Mouse (Mus musculus) lung, adult 18-20 months (tissue): Measurements from ENCODE around the gene Cenpk.
"Not testable (repeated sequence)": the region's sequence is repeated elsewhere in the genome, so short reads cannot be mapped to it uniquely, and the experiment has no call there.

Experiments used
- DNase-seq, 2 experiments: peaks; one replicate each; pipeline ENCODE4 v3.0.0; 2022; ENCODE audit warnings: mixed read lengths in 2 of 2

Cenpk gene

GRCm38 (mm10) chr13:104228384-104229066, at the start of gene Cenpk, which contains the start of gene Ppwd1:
TSS of gene Cenpk (plus strand) at chr13:104228611.
TSS of gene Ppwd1 (minus strand) at chr13:104228843.
- DNase-seq, result peak; percentile 95

- peak; percentile 98 for DNase-seq
Measured at GRCm38 (mm10) chr13:104178650-104179121, 49.7 kb upstream of the Cenpk start, which contains the start of gene Trim23. TSS of gene Trim23 (plus strand) at chr13:104178797.

- DNase-seq, result no peak
Measured at GRCm38 (mm10) chr13:104179176-104179888, 49.1 kb upstream of the Cenpk start.

GRCm38 (mm10) chr13:104187357-104187756, 41.1 kb upstream of the Cenpk start:
- peak in 1 of 2 experiments; percentile 2 for DNase-seq

- DNase-seq, result not testable (repeated sequence)
Measured at GRCm38 (mm10) chr13:104195891-104196290, 32.5 kb upstream of the Cenpk start.

GRCm38 (mm10) chr13:104204313-104204712, 24.1 kb upstream of the Cenpk start:
- no peak for DNase-seq

- no peak for DNase-seq
Measured at GRCm38 (mm10) chr13:104227478-104227877, 933 bp upstream of the Cenpk start.

GRCm38 (mm10) chr13:104229181-104229580, 770 bp downstream of the Cenpk start:
- DNase-seq, result no peak

GRCm38 (mm10) chr13:104258997-104259396, 30.6 kb downstream of the Cenpk start:
- no peak for DNase-seq

GRCm38 (mm10) chr13:104285031-104285431, 56.6 kb downstream of the Cenpk start:
- DNase-seq, result no peak

- DNase-seq, result peak; percentile 34 to 59
Measured at GRCm38 (mm10) chr13:104285737-104286311, 57.4 kb downstream of the Cenpk start.

- DNase-seq, result no peak
Measured at GRCm38 (mm10) chr13:104286336-104286735, 57.9 kb downstream of the Cenpk start.

- DNase-seq, result peak; percentile 93 to 94
Measured at GRCm38 (mm10) chr13:104286897-104287309, 58.5 kb downstream of the Cenpk start.

- DNase-seq, result no peak
Measured at GRCm38 (mm10) chr13:104287366-104288225, 59.2 kb downstream of the Cenpk start, which contains the start of gene Adamts6. TSS of gene Adamts6 (plus strand) at chr13:104287835.

GRCm38 (mm10) chr13:104288226-104288859, 59.9 kb downstream of the Cenpk start:
- DNase-seq, result peak; percentile 63 to 68

- no peak for DNase-seq
Measured at GRCm38 (mm10) chr13:104289176-104289575, 60.8 kb downstream of the Cenpk start.

- DNase-seq, result no peak
Measured at GRCm38 (mm10) chr13:104295472-104295871, 67.1 kb downstream of the Cenpk start.
